Mouse (Mus musculus) hindbrain, embryonic 16.5 days (tissue): ENCODE data around the gene Sash1. TPM values are rescaled to one million over a fixed set of nuclear protein-coding genes. Genes with fewer than 3 reads are reported as not detected.
A peak's percentile ranks its signal among the peaks of the same experiment; 100 is the strongest.

ENCODE experiments used
- ATAC-seq: fragments of 200-750 bp; cut with Nextera tagmentation; 2 replicates; pipeline ENCODE4 v1.8.0; 2017; ENCODE audit warnings: moderate TSS enrichment, moderate library complexity
- H3K27ac ChIP-seq: fragments of 300-500 bp; sonication (generic); 2 replicates; pipeline ENCODE4 v1.5.1; 2014; ENCODE audit warnings: low read depth, mild to moderate bottlenecking, control low read depth, low read length, moderate library complexity
- H3K27me3 ChIP-seq: fragments of 300-500 bp; sonication (generic); replicated peaks from 2 replicates; pipeline ENCODE4 v1.6.1; 2014; ENCODE audit warnings: low read length; ENCODE audit not compliant: control insufficient read depth, insufficient read depth
- H3K36me3 ChIP-seq: fragments of 300-500 bp; sonication (generic); 2 replicates; pipeline ENCODE4 v1.6.1; 2014; ENCODE audit warnings: mild to moderate bottlenecking, low read length, moderate library complexity, mixed read lengths; ENCODE audit not compliant: control insufficient read depth, insufficient read depth
- H3K4me1 ChIP-seq: fragments of 300-500 bp; sonication (generic); 2 replicates; pipeline ENCODE4 v1.6.1; 2014; ENCODE audit warnings: low read depth, low read length; ENCODE audit not compliant: control insufficient read depth, insufficient read depth
- H3K4me2 ChIP-seq: fragments of 300-500 bp; sonication (generic); 2 replicates; pipeline ENCODE4 v1.6.1; 2014; ENCODE audit warnings: mild to moderate bottlenecking, low read length, control low read depth, moderate library complexity
- H3K4me3 ChIP-seq: fragments of 300-500 bp; sonication (generic); 2 replicates; pipeline ENCODE4 v1.5.1; 2014; ENCODE audit warnings: mild to moderate bottlenecking, low read length, control low read depth, moderate library complexity
- H3K9ac ChIP-seq: fragments of 300-500 bp; sonication (generic); 2 replicates; pipeline ENCODE4 v1.6.1; 2014; ENCODE audit warnings: low read depth, mild to moderate bottlenecking, control low read depth, low read length, moderate library complexity
- H3K9me3 ChIP-seq: fragments of 300-500 bp; sonication (generic); 2 replicates; pipeline ENCODE4 v1.6.1; 2014; ENCODE audit warnings: mild to moderate bottlenecking, low read length, moderate library complexity; ENCODE audit not compliant: control insufficient read depth
- WGBS: fragments of 180-500 bp; shearing (Covaris S2); extraction: QIAGEN DNeasy Blood & Tissue Kit; methylation state at CpG from one replicate; pipeline ENCODE4 v1.1.7; 2014; 5-methylcytosine and 5-hydroxymethylcytosine counted together
- polyA plus RNA-seq: library from polyadenylated mRNA; unstranded; fragments of >200 nt; fragmentation: Nextera tagmentation; extraction: Ambion mirVana; gene quantifications from 2 replicates; pipeline ENCODE4 v1.2.1, GENCODE M21; 2015

Gene Sash1
- polyA plus RNA-seq, 1 experiment from 2014 or later: 4.2 TPM

DNA sequence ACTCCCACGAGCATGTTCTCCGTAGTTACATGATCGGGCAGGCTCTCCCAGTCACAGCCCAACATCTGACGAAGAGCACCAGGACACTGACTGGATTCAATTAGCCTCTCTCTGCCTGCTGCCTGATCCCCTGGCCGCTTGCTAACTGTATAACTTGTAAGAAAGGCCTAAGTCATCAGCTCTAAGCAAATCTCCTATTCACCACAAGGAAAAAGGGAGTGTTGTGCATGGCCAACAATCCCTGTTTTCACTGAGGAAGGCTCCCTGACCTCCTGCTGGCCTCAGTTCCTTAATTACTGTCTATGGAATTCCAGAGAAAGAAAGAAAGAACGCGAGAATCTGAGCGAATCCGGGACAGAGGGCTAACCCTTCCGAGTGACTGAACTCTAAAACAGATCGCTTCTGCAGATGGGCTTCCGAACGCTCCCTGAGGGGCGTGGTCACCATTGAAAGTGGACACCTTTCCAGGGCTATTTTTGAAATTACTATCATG is 123.6 kb downstream of the Sash1 start:
- Histone ChIP-seq H3K4me2 (peak overlapping the region; percentile 45), H3K9me3 (no peaks in the 10 kb centered on the region), H3K27me3 (no peaks in the 10 kb centered on the region), H3K27ac (peak overlapping the region; percentile 65), H3K4me1 (peaks cover 29% of the 10 kb centered on the region), H3K9ac (peak overlapping the region; percentile 56), H3K4me3 (peak overlapping the region; percentile 36), H3K36me3 (no peaks in the 10 kb centered on the region)
- ATAC-seq: peak; percentile 58
- WGBS: 5% methylated on average over 14 of the region's 14 CpGs

DNA sequence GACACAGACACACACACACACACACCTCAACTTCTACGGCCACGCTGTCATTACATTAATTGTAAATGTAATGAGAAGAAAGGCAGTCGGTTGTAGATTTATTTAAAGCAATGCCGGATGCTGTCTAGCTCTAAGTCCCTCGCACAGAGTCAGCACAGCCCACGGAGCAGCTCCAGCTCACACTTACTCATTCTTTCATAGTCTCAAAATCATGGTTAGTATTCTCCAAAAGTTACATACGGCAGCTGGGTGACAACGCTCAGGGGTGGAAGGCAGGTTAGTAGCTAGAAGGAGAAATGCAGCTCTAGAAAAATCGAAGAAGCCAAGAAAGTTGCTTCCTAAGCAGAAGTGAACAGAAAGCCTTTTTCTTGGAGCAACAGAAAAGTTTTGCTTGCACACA is 124.2 kb downstream of the Sash1 start:
- no peak for ATAC-seq
- Histone ChIP-seq H3K9me3 (no peaks in the 10 kb centered on the region), H3K27me3 (no peaks in the 10 kb centered on the region), H3K4me3 (peak overlapping the region; percentile 36), H3K27ac (peak overlapping the region; percentile 65), H3K4me2 (peak overlapping the region; percentile 45), H3K9ac (peak overlapping the region; percentile 56), H3K4me1 (peaks cover 30% of the 10 kb centered on the region), H3K36me3 (no peaks in the 10 kb centered on the region)
- 33% methylated on average over 9 of the region's 9 CpGs for WGBS

DNA sequence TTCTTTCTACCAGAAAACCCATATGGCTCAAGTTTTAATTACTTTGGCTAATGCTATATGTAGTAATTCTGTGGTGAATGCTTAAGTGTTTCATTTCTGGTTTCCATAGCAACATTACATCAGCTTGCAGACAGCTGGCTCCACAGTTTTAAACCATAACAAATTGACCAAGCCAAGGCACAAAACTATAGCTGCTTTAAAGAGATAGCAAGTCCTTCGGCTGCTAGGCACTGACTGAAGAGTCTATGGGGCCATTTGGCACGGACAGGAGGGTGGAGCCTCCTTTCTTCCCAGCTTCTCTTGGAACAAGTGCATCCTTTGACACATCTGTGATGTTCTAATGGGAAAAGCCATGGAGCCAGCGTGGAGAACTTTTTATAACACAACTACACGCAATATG is 125.3 kb downstream of the Sash1 start:
- Histone ChIP-seq H3K27ac (0 out of 2 replicates have a peak overlapping the region, but pooled peaks have one; percentile 25), H3K36me3 (no peaks in the 10 kb centered on the region), H3K9ac (no peak overlapping the region), H3K4me3 (peak overlapping the region; percentile 36), H3K27me3 (no peaks in the 10 kb centered on the region), H3K9me3 (no peaks in the 10 kb centered on the region), H3K4me1 (peaks cover 30% of the 10 kb centered on the region), H3K4me2 (peak overlapping the region; percentile 37)
- peak; percentile 69 for ATAC-seq
- 6% methylated on average over 4 of the region's 4 CpGs for WGBS

DNA sequence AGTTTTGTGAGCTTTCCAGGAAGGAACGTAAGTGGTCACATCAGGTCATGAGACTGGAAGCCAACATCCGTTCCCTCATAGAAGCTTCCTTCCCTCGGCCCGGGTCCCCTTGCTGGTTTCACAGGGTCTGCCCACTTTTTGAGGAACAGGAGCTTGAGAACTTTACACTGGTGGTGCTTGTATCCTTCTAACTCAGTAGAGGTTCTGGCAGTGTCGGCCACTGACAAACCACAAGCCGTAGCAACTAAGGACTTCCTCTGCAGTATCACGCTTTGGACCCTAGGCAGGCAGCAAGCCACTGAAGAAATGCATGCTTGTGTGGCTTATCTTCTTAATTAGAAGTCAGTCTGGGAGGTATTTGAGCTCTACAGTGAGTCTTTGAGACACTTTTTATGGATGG is 126.6 kb downstream of the Sash1 start:
- peaks cover 30% of the 10 kb centered on the region for H3K4me1 ChIP-seq
- no peak overlapping the region for H3K27ac ChIP-seq
- no peaks in the 10 kb centered on the region for H3K27me3 ChIP-seq
- H3K36me3 ChIP-seq: no peaks in the 10 kb centered on the region
- WGBS: 79% methylated on average over 7 of the region's 7 CpGs
- H3K4me3 ChIP-seq: no peak overlapping the region
- H3K4me2 ChIP-seq: peak overlapping the region; percentile 18; the same call in 1 of the 2 replicates
- H3K9me3 ChIP-seq: no peaks in the 10 kb centered on the region
- no peak for ATAC-seq
- H3K9ac ChIP-seq: no peak overlapping the region

DNA sequence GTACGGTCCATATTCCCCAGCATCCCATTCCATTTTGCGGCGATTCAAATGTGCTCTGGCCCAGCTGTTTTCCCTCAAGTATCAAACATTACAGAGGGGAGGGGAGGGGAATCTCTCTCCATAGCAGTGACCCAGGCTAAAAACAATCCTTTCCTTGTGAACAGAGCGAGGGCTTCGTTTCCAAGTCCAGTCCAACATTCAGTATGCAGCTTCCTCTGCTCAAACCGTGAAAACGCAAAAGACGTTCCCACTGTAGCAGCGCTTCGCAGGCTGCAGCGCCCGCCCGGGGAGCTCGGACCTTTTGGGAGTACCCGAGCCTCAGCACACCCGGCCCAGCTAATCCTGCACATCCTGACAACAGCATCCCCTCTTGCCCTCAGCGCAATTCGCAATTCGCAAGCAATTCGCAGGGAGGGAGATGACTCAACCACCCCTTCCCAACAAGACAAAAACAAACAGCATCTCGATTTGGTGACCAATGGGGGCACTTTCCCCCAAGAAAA is 128.4 kb downstream of the Sash1 start:
- peak; percentile 27; the same call in 1 of the 2 replicates for ATAC-seq
- no peaks in the 10 kb centered on the region for H3K27me3 ChIP-seq
- H3K27ac ChIP-seq: peak overlapping the region; percentile 65
- H3K36me3 ChIP-seq: no peaks in the 10 kb centered on the region
- peak overlapping the region; percentile 59 for H3K4me2 ChIP-seq
- peak overlapping the region; percentile 64 for H3K9ac ChIP-seq
- 12% methylated on average over 21 of the region's 21 CpGs for WGBS
- H3K4me1 ChIP-seq: peaks cover 24% of the 10 kb centered on the region
- H3K4me3 ChIP-seq: peak overlapping the region; percentile 36
- H3K9me3 ChIP-seq: no peaks in the 10 kb centered on the region

DNA sequence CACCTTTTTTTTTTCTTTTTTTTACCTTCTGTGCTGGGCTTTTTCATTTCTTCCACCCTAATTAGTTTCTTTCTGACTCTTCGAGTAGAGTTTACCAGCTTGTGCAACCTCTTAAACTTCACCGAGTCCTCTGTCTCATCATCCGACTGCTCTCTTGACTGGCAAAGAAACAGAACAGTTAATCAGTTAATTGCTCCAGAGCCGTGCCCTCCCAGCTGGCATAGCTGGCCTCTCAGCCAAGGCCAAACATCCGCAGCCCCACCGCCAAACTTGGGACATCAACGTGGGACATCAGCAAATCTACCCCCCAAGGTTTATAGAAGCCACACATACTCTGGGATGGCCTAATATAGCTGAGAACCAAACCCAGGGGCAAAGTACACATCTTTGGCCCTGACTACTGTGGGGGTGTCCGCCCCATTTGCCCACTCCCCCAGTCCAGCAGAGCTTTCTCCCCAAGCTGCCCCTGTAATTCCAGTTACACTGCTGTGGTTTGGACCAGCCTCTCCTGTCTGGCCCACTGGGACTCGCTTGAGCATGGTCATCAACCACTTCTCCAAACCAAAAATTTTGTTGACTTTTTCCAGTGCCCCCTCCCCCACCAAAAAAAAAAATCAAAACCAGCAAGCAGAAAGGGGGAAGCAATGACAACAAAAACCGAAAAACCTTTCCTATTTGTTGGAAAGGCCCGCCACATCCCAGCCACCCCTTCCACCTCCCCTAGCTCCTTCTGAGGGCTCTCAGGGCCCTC is 129.1 kb downstream of the Sash1 start:
- Histone ChIP-seq H3K27me3 (no peaks in the 10 kb centered on the region), H3K36me3 (no peaks in the 10 kb centered on the region), H3K4me1 (peaks cover 21% of the 10 kb centered on the region), H3K9ac (peak overlapping the region; percentile 64; the same call in 1 of the 2 replicates), H3K9me3 (no peaks in the 10 kb centered on the region), H3K4me3 (no peak overlapping the region; the same call in 1 of the 2 replicates), H3K27ac (peak overlapping the region; percentile 65), H3K4me2 (peak overlapping the region; percentile 59)
- ATAC-seq: no peak
- WGBS: 60% methylated on average over 11 of the region's 11 CpGs

DNA sequence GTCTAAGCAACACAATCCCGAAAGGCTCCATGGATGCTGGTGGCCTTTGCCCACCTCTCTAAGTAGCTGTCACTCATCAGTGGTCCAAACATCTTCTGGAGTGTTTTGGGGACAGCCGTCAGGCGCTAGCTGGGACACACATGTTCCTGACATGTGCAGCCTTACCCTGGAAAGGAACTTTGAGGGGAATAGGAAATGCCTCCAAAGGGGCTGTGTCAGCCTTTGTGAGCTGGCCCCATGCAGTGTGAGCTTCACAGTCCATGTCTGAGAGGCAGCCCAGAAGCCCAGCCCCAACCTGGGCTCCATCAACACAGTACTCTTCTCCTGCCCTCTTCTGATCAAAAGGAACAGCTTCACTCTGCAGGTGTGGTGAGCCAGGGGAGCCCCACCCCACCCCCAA is 132.5 kb downstream of the Sash1 start:
- WGBS: 94% methylated on average over 3 of the region's 3 CpGs
- H3K36me3 ChIP-seq: no peaks in the 10 kb centered on the region
- H3K27me3 ChIP-seq: no peaks in the 10 kb centered on the region
- H3K9ac ChIP-seq: no peak overlapping the region
- ATAC-seq: no peak
- no peaks in the 10 kb centered on the region for H3K9me3 ChIP-seq
- H3K4me1 ChIP-seq: peaks cover 13% of the 10 kb centered on the region
- no peak overlapping the region for H3K4me2 ChIP-seq
- H3K4me3 ChIP-seq: no peak overlapping the region
- H3K27ac ChIP-seq: no peak overlapping the region

DNA sequence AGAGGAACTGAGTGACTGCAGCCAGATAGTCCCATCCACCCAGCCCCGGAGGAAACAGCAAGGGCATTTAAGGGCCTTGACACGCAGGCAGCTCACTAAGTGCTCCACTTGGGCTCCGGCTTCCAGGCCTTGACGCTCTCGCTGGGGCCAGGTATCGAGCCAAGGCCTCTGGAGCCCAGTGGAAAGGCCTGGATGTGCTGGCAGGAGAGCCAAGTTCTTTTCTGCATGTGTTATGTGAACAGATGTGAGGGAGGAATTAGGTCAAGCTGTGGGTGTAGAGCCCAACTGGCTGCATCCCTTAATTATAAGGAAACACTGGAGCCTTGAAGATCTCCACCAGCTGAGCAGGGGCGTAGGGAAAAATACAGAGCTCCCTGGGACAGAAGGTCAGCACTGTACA is 133.4 kb downstream of the Sash1 start:
- H3K4me1 ChIP-seq: peaks cover 6% of the 10 kb centered on the region; the same call in 1 of the 2 replicates
- no peak overlapping the region for H3K9ac ChIP-seq
- 74% methylated on average over 7 of the region's 7 CpGs for WGBS
- no peak overlapping the region for H3K4me2 ChIP-seq
- no peaks in the 10 kb centered on the region for H3K9me3 ChIP-seq
- no peak overlapping the region for H3K4me3 ChIP-seq
- ATAC-seq: no peak
- H3K36me3 ChIP-seq: no peaks in the 10 kb centered on the region
- no peak overlapping the region for H3K27ac ChIP-seq
- no peaks in the 10 kb centered on the region for H3K27me3 ChIP-seq

DNA sequence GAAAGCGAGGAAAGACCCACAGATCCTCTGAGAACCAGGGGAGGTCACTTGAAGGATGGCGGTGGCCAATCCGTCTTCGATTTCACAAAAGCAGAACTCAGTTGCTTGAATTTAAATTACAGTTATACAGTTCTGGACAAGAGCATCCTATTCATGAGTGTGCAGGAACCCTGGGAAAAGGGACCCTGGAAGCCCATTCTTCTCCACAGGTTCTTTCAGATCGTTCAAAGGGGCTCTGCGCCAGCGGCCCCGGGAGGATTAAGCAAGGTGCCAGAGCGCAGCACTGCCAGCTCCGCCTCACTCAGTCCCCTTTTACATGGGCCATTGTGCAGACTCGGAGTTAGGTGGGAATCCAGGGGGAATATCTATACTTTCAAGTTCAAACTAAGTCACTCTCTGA is 136.3 kb downstream of the Sash1 start:
- Histone ChIP-seq H3K4me2 (no peak overlapping the region), H3K9ac (no peak overlapping the region), H3K4me1 (peaks cover 3% of the 10 kb centered on the region; the same call in 1 of the 2 replicates), H3K36me3 (no peaks in the 10 kb centered on the region), H3K9me3 (no peaks in the 10 kb centered on the region), H3K27me3 (no peaks in the 10 kb centered on the region), H3K27ac (peak overlapping the region; percentile 36; the same call in 1 of the 2 replicates), H3K4me3 (no peak overlapping the region)
- peak; percentile 78 for ATAC-seq
- WGBS: 48% methylated on average over 11 of the region's 11 CpGs
